Mouse (Mus musculus) cerebellum, adult 9-10 months (tissue): ENCODE results near the gene Gm9.
A peak's percentile ranks its signal among the peaks of the same experiment; 100 is the strongest.
"Not testable (repeated sequence)": the region's sequence is repeated elsewhere in the genome, so short reads cannot be mapped to it uniquely, and the experiment has no call there.

Source experiments
- DNase-seq: peaks from one replicate; pipeline ENCODE4 v3.0.0; 2022

Gm9 gene

DNA sequence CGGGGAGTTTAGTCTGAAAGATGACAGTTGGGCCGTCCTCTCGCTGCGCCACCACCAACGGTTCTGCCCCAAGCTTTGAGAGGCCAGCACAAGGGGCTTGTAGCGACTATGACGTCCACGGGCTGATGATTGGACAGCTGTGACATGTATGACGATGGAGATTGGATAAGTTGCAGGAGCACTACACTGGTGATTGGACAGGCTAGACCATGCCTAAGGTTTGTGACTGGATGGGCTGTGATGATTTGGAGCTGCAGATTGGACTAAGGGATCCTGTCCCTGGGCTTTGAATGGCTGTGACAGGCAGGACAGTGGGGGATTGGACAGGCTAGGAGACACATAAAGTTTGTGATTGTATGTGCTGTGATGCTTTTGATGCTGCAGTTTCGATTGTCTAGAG, at the start of gene Gm9:
Gm9 (minus strand) TSS at position 101 of the 400 bp plus-strand sequence.
- no peak for DNase-seq

DNA sequence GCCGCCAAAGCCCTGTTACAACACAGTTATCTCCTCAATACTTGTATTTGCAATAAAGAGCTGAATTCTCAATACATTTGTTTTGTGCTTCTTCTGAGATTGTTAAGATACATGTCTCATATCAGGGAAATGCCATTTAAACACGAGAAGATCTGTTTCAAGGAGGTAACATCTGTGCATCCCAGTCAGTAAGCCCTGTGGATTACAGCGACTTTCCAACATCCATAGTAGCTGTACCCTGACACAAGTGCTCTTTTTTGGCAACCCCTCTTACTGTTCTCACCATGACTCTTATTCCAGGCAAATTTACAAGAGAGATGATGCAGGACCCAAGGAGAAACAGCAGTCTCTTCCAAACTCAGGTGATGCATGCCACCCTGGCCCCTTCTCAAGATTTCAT, 38.8 kb upstream of the Gm9 start, which contains the start of gene Rhox3a:
Rhox3a (plus strand) TSS at position 301 of the 400 bp plus-strand sequence.
- DNase-seq = not testable (repeated sequence)

DNA sequence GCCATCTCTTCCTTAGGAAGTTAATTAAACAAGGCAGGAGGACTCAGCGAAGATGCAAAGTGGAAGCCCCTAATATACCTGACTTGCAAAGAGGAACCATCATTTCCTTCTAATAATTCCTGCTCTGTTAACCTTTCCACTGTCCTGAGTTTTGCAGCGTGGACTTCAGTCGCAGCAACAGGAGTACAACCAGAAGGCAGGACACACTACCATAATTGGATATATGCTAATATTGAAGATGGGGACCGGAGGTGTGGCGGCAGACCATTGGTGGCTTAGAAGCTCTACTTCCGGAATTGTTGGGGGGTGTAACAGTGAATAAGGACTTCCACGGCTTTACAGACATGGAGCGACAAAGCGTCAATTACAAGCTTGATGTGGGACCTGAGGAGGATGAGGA, 33.8 kb upstream of the Gm9 start, which contains the start of gene Rhox2a:
Rhox2a (plus strand) TSS at position 301 of the 400 bp plus-strand sequence.
- not testable (repeated sequence) for DNase-seq

DNA sequence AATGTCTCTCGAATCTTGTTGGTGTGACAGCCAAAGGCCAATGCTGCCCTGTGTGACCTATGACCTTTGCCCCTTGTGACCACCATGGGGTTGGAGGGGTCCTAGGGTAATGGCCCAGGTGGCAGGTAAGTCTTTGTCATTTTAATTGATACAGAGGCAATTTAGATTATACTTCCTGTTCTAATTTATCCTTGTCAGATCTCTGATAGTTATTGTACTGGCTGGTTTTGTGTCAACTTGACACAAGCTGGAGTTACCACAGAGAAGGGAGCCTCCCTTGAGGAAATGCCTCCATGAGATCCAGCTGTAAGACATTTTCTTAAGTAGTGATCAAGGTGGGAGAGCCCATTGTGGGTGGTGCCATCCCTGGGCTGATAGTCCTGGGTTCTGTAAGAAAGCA, 11.3 kb upstream of the Gm9 start, which contains the start of gene Rhox1:
Rhox1 (minus strand) TSS at position 101 of the 400 bp plus-strand sequence.
- DNase-seq = not testable (repeated sequence)

DNA sequence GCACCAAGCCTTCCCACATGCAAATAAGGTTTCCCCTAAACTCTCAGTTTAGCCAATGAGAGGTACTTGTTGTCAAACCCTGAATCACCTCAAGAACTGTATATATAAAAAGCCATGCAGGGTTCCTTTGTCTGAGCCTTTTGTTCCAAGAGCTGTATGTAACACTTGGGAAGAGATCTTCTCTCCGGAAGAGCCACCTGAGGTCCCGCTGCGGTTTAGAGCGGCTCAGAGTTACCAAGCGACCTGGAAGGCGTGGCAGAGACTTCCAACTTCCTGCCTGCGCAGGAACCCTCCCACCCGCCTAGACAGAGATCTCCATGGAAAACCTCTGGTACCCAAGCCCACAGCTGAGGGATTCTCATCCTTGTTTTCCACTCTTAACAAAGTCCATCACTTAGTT, 12.2 kb downstream of the Gm9 start:
- DNase-seq = no peak

DNA sequence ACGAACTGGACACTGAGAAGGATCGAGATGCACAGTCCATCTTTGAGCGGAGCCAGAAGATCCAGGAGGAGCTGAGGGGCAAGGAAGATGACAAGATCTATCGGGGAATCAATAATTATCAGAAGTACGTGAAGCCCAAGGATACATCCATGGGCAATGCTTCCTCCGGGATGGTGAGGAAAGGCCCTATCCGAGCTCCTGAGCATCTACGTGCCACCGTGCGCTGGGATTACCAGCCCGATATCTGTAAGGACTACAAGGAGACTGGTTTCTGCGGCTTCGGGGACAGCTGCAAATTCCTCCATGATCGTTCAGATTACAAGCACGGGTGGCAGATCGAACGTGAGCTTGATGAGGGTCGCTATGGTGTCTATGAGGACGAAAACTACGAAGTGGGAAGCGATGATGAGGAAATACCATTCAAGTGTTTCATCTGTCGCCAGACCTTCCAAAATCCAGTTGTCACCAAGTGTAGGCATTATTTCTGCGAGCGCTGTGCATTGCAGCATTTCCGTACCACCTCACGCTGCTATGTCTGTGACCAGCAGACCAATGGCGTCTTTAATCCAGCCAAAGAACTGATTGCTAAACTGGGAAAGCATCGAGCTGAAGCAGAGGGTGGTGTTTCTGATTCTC, 19.0 kb downstream of the Gm9 start:
- no peak for DNase-seq

DNA sequence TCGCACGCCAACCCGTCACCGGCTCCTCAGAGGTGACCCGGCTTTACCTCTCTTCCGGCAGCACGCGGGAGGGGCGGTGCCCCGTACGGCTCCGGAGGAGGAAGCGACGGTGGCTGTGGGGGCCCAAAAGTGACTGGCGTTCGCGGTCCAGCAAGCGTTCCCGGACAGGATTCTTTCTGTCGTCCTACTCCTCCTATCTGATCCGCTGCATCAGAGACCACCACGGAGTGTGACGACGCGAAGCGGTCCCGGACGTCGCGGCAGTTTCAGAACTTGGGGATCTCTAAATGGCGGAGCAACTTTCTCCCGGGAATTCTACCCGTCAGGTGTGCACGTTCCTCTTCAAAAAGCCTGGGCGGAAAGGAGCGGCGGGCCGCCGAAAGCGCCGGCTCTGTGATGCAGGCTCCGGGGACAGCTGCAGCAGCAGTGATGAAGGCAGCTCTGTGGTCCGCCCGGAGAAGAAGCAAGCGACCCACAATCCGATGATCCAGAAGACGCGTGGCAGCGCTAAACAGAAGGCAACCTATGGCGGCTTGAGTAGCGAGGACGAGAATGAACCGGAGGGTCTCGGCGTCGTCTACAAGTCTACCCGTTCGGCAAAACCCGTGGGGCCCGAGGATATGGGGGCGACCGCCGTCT, 19.6 kb downstream of the Gm9 start, which contains the start of the genes Ndufa1 and Rnf113a1:
Ndufa1 (minus strand) TSS at position 59 of the 639 bp plus-strand sequence.
Rnf113a1 (plus strand) TSS at position 141 of the 639 bp plus-strand sequence.
- peak; percentile 79 for DNase-seq

DNA sequence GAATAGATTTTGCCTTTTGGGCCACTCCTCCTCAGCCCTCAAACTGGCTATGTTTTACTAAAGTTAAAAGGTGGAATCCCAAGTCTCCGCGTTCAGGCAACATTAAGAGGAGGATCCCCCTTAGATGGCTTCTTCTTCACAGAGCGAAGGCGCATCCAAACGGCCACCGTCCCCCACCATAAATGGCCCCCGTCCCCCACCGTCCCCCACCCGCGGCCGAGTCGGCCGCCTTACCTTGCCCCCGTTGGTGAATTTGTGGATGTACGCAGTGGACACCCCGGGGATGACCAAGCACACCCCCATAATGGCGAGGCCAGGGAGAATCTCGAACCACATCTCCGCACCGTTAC, 20.1 kb downstream of the Gm9 start:
- no peak for DNase-seq

DNA sequence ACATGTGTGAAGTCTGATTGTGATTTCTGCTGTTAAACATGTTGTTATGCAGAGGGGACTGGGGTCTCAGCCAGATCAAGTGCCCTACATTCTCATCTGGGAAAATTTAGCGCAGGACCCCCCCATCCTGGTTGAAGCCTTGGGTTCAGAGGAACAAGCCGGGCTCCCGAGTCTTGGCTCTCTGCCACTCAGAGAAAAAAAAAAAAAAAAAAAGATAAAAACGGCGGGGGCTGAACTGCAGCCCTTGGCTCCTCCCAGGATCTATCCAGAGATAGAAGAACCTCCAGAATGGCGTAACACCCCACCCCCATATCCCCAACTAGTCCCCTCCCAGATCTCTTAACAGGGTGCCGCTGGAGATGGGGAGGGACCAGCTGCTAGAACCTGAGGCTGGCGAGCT, 26.4 kb downstream of the Gm9 start:
- DNase-seq = not testable (repeated sequence)

DNA sequence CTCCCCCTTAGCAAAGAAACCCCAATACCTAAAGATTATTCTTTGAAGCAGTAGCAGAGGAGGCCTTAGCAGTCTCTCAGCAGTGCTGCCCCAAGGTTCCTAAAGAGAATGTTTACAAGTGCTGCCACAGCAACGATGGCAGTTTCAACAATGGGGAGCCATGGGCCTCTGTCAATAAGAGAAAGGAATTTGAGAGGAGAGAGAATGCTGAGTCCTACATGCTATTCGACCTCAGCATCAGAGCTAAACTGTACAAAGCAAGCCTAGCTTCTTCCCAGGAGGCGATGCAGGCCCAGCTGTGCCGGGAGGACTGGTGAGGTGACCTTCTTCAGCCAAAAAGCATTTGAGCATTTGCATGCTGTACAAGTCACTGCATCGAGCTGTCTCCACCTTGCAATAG, 42.1 kb downstream of the Gm9 start, which contains the start of gene Akap14:
Akap14 (minus strand) TSS at position 101 of the 400 bp plus-strand sequence.
- no peak for DNase-seq

DNA sequence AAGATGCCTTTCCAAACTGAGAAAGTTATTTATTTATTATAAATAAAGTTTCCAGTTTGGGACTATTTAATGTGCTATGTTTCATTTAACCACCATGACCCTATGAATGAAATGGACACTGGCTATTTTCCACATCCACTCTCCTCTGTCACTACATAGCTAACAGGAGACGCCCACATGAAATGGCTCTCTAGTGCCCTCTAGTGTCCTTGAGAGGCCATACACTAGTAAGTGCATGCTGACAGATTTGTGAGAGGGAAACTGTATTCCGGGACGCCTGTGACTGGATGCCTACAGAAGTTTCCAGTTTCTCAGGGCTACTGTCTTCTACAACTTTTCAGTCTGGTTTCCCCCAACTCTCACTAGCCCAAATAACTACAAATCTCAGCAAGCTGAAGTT, 43.8 kb downstream of the Gm9 start:
- peak; percentile 36 for DNase-seq

DNA sequence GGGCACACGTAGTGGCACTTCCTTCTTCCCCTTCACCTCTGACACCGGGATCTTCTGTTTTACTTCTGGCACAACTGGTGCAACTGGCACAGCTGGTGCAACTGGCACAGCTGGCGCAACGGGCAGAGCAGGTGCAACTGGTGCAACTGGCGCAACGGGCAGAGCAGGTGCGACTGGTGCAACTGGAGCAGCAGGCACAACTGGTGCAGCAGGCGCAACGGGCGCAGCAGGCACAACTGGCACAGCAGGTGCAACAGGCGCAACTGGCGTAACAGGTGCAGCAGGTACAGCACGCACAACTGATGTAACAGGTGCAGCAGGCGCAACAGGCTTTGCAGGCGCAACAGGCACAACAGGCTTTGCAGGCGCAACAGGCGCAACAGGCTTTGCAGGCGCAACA, 47.7 kb downstream of the Gm9 start:
- no peak for DNase-seq

DNA sequence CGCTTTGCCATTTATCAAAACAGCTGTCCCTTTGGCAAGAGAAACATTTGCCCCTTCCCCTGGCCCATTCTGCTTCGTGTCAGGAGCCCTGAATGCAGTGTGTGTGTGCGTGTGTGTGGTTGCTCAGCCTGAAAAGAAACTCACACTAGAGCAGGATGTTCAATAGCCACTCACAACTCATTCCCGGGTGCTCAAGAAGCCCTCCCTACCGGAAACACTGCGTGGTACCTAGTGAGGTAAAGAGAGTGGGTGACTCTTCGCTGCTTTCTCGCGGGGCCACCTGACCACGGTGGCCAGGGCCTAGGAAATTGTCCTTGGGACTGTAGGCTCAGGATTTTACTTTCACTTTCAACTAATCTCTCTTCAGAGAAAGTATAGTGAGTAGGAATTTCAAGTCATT, 49.7 kb downstream of the Gm9 start:
- DNase-seq = no peak
